Mouse (Mus musculus) embryonic facial prominence, embryonic 11.5 days (tissue): ENCODE data around the gene Nnat. TPM values are rescaled to one million over a fixed set of nuclear protein-coding genes. Genes with fewer than 3 reads are reported as not detected.

Source experiments
- ATAC-seq: fragments of 200-750 bp; cut with Nextera tagmentation; replicated peaks from 2 replicates; pipeline ENCODE4 v1.8.0; 2017; ENCODE audit warnings: low read depth; ENCODE audit not compliant: insufficient number of reproducible peaks, low FRiP score, low TSS enrichment
- DNase-seq: peaks from one replicate; pipeline ENCODE4 v3.0.0-alpha.2; 2015; ENCODE audit warnings: low spot score
- H3K27ac ChIP-seq: fragments of 300-500 bp; sonication (generic); replicated peaks from 2 replicates; pipeline ENCODE4 v1.5.1; 2014; ENCODE audit warnings: mild to moderate bottlenecking, low read depth, low read length, control low read depth
- H3K27me3 ChIP-seq: fragments of 300-500 bp; sonication (generic); 2 replicates; pipeline ENCODE4 v1.6.1; 2014; ENCODE audit warnings: mild to moderate bottlenecking, low read length, moderate library complexity, mixed read lengths; ENCODE audit not compliant: control insufficient read depth, insufficient read depth
- H3K36me3 ChIP-seq: fragments of 300-500 bp; sonication (generic); replicated peaks from 2 replicates; pipeline ENCODE4 v1.6.1; 2014; ENCODE audit warnings: low read depth, mild to moderate bottlenecking, low read length, moderate library complexity, mixed read lengths; ENCODE audit not compliant: control insufficient read depth, insufficient read depth
- H3K4me1 ChIP-seq: fragments of 300-500 bp; sonication (generic); 2 replicates; pipeline ENCODE4 v1.6.1; 2014; ENCODE audit warnings: low read length, mixed read lengths; ENCODE audit not compliant: control insufficient read depth, insufficient read depth
- H3K4me2 ChIP-seq: fragments of 300-500 bp; sonication (generic); 2 replicates; pipeline ENCODE4 v1.6.1; 2014; ENCODE audit warnings: low read depth, mild to moderate bottlenecking, control low read depth, low read length, moderate library complexity
- H3K4me3 ChIP-seq: fragments of 300-500 bp; sonication (generic); 2 replicates; pipeline ENCODE4 v1.5.1; 2014; ENCODE audit warnings: low read depth, low read length, control low read depth
- H3K9ac ChIP-seq: fragments of 300-500 bp; sonication (generic); replicated peaks from 2 replicates; pipeline ENCODE4 v1.6.1; 2014; ENCODE audit warnings: mild to moderate bottlenecking, control low read depth, low read length
- H3K9me3 ChIP-seq: fragments of 300-500 bp; sonication (generic); replicated peaks from 2 replicates; pipeline ENCODE4 v1.6.1; 2016; ENCODE audit warnings: mild to moderate bottlenecking, low read length, inconsistent platforms, mixed read lengths; ENCODE audit not compliant: control insufficient read depth
- WGBS: fragments of 180-500 bp; shearing (Covaris S2); extraction: QIAGEN DNeasy Blood & Tissue Kit; methylation state at CpG from one replicate; pipeline ENCODE4 v1.1.7; 2014; 5-methylcytosine and 5-hydroxymethylcytosine counted together
- polyA plus RNA-seq: library from polyadenylated mRNA; unstranded; fragments of >200 nt; fragmentation: Nextera tagmentation; extraction: Ambion mirVana; gene quantifications from 2 replicates; pipeline ENCODE4 v1.2.1, GENCODE M21; 2014

The Nnat gene
- polyA plus RNA-seq, 1 experiment from 2014 or later: 1,482 TPM

- 71% methylated on average over 3 of the region's 3 CpGs for WGBS
- no peaks in the 10 kb centered on the region for H3K36me3 ChIP-seq
- no peaks in the 10 kb centered on the region for H3K9me3 ChIP-seq
- H3K4me2 ChIP-seq: no peak overlapping the region
- H3K4me1 ChIP-seq: no peaks in the 10 kb centered on the region
- H3K27me3 ChIP-seq: no peaks in the 10 kb centered on the region
- H3K4me3 ChIP-seq: no peak overlapping the region
- H3K27ac ChIP-seq: no peak overlapping the region
- H3K9ac ChIP-seq: no peak overlapping the region
- DNase-seq: no peak
- peak; percentile 46; the same call in 1 of the 2 replicates for ATAC-seq
Observed at GRCm38 (mm10) chr2:157522556-157522955, 37.3 kb upstream of the Nnat start.

GRCm38 (mm10) chr2:157530056-157530955 lies 29.6 kb upstream of the Nnat start:
- Histone ChIP-seq H3K9me3 (no peaks in the 10 kb centered on the region), H3K9ac (no peak overlapping the region), H3K27ac (0 out of 2 replicates have a peak overlapping the region, but pooled peaks have one; percentile 7), H3K4me2 (no peak overlapping the region), H3K36me3 (no peaks in the 10 kb centered on the region), H3K27me3 (no peaks in the 10 kb centered on the region), H3K4me1 (peaks cover 4% of the 10 kb centered on the region), H3K4me3 (no peak overlapping the region)
- 72% methylated on average over 13 of the region's 13 CpGs for WGBS
- DNase-seq (no peak), ATAC-seq (no peak)

GRCm38 (mm10) chr2:157531681-157532426 lies 28.0 kb upstream of the Nnat start:
- WGBS: 35% methylated on average over 8 of the region's 8 CpGs
- H3K36me3 ChIP-seq: no peaks in the 10 kb centered on the region
- H3K4me2 ChIP-seq: no peak overlapping the region
- peak; percentile 83 for DNase-seq
- no peaks in the 10 kb centered on the region for H3K9me3 ChIP-seq
- H3K4me3 ChIP-seq: no peak overlapping the region
- H3K9ac ChIP-seq: no peak overlapping the region
- ATAC-seq: no peak
- peaks cover 7% of the 10 kb centered on the region for H3K4me1 ChIP-seq
- H3K27ac ChIP-seq: 0 out of 2 replicates have a peak overlapping the region, but pooled peaks have one; percentile 20
- H3K27me3 ChIP-seq: no peaks in the 10 kb centered on the region

- Histone ChIP-seq H3K4me2 (no peak overlapping the region), H3K4me1 (peaks cover 11% of the 10 kb centered on the region), H3K36me3 (no peaks in the 10 kb centered on the region), H3K9me3 (no peaks in the 10 kb centered on the region), H3K4me3 (no peak overlapping the region), H3K27ac (peak overlapping the region; percentile 52; the same call in 1 of the 2 replicates), H3K9ac (no peak overlapping the region), H3K27me3 (no peaks in the 10 kb centered on the region)
- DNase-seq: no peak
- 77% methylated on average over 4 of the region's 4 CpGs for WGBS
- ATAC-seq: no peak
Observed at GRCm38 (mm10) chr2:157534163-157534562, 25.7 kb upstream of the Nnat start.

- no peak for DNase-seq
- 32% methylated on average over 7 of the region's 7 CpGs for WGBS
- no peak overlapping the region for H3K4me3 ChIP-seq
Observed at GRCm38 (mm10) chr2:157536476-157537081, 23.3 kb upstream of the Nnat start.

GRCm38 (mm10) chr2:157537118-157537517 lies 22.8 kb upstream of the Nnat start:
- no peak for DNase-seq
- Histone ChIP-seq H3K4me1 (peaks cover 12% of the 10 kb centered on the region), H3K36me3 (no peaks in the 10 kb centered on the region), H3K27me3 (no peaks in the 10 kb centered on the region), H3K9ac (no peak overlapping the region), H3K4me3 (no peak overlapping the region), H3K27ac (no peak overlapping the region; the same call in 1 of the 2 replicates), H3K4me2 (no peak overlapping the region), H3K9me3 (no peaks in the 10 kb centered on the region)
- WGBS: 29% methylated on average over 7 of the region's 7 CpGs
- ATAC-seq: no peak

More at GRCm38 (mm10) chr2:157536476-157537081, 23.3 kb upstream of the Nnat start:
- H3K27me3 ChIP-seq: no peaks in the 10 kb centered on the region
- no peak overlapping the region; the same call in 1 of the 2 replicates for H3K27ac ChIP-seq
- peaks cover 11% of the 10 kb centered on the region for H3K4me1 ChIP-seq
- H3K4me2 ChIP-seq: no peak overlapping the region
- no peaks in the 10 kb centered on the region for H3K9me3 ChIP-seq
- ATAC-seq: no peak
- no peaks in the 10 kb centered on the region for H3K36me3 ChIP-seq
- no peak overlapping the region for H3K9ac ChIP-seq

GRCm38 (mm10) chr2:157540073-157540952 lies 19.6 kb upstream of the Nnat start:
- H3K4me1 ChIP-seq: peaks cover 12% of the 10 kb centered on the region
- DNase-seq: no peak
- no peak for ATAC-seq
- H3K27ac ChIP-seq: peak overlapping the region; percentile 54
- H3K9ac ChIP-seq: no peak overlapping the region
- no peaks in the 10 kb centered on the region for H3K27me3 ChIP-seq
- H3K4me3 ChIP-seq: no peak overlapping the region
- no peaks in the 10 kb centered on the region for H3K36me3 ChIP-seq
- WGBS: 68% methylated on average over 24 of the region's 24 CpGs
- no peak overlapping the region for H3K4me2 ChIP-seq
- H3K9me3 ChIP-seq: no peaks in the 10 kb centered on the region
